Mouse (Mus musculus): ENCODE measurements around the gene Lbh.

The Lbh gene

GRCm38 (mm10) chr17:72911283-72911682 is 6.8 kb upstream of the Lbh start:
- no peak for DNase-seq (ENCODE audit: inconsistent ontology term)

GRCm38 (mm10) chr17:72911751-72912150 is 6.4 kb upstream of the Lbh start:
- DNase-seq (ENCODE audit: inconsistent ontology term) = peak; percentile 37

- no peak for DNase-seq (ENCODE audit: inconsistent ontology term)
These were observed 4.0 kb upstream of the Lbh start for GRCm38 (mm10) chr17:72914082-72914481.

GRCm38 (mm10) chr17:72917241-72918030 is 669 bp upstream of the Lbh start:
- DNase-seq (ENCODE audit: inconsistent ontology term) = peak; percentile 64

- peak; percentile 55 for DNase-seq (ENCODE audit: inconsistent ontology term)
These were observed 751 bp downstream of the Lbh start for GRCm38 (mm10) chr17:72918571-72919541.

- DNase-seq (ENCODE audit: inconsistent ontology term) = no peak
These were observed 1.5 kb downstream of the Lbh start for GRCm38 (mm10) chr17:72919641-72920040.

- DNase-seq (ENCODE audit: inconsistent ontology term) = no peak
These were observed 2.3 kb downstream of the Lbh start for GRCm38 (mm10) chr17:72920430-72920829.

GRCm38 (mm10) chr17:72920971-72921370 is 2.9 kb downstream of the Lbh start:
- no peak for DNase-seq (ENCODE audit: inconsistent ontology term)

- DNase-seq (ENCODE audit: inconsistent ontology term) = no peak
These were observed 4.1 kb downstream of the Lbh start for GRCm38 (mm10) chr17:72922206-72922605.

GRCm38 (mm10) chr17:72923283-72923682 is 5.2 kb downstream of the Lbh start:
- no peak for DNase-seq (ENCODE audit: inconsistent ontology term)

GRCm38 (mm10) chr17:72924295-72924694 is 6.2 kb downstream of the Lbh start:
- no peak for DNase-seq (ENCODE audit: inconsistent ontology term)

GRCm38 (mm10) chr17:72925111-72925510 is 7.0 kb downstream of the Lbh start:
- DNase-seq (ENCODE audit: inconsistent ontology term) = peak; percentile 53

- DNase-seq (ENCODE audit: inconsistent ontology term) = peak; percentile 94
These were observed 7.9 kb downstream of the Lbh start for GRCm38 (mm10) chr17:72925804-72926617.

GRCm38 (mm10) chr17:72926994-72927393 is 8.9 kb downstream of the Lbh start:
- no peak for DNase-seq (ENCODE audit: inconsistent ontology term)

GRCm38 (mm10) chr17:72933116-72933515 is 15.0 kb downstream of the Lbh start:
- DNase-seq (ENCODE audit: inconsistent ontology term) = no peak

GRCm38 (mm10) chr17:72934146-72934545 is 16.0 kb downstream of the Lbh start:
- no peak for DNase-seq (ENCODE audit: inconsistent ontology term)

GRCm38 (mm10) chr17:72934653-72935052 is 16.5 kb downstream of the Lbh start:
- no peak for DNase-seq (ENCODE audit: inconsistent ontology term)

- no peak for DNase-seq (ENCODE audit: inconsistent ontology term)
These were observed 17.8 kb downstream of the Lbh start for GRCm38 (mm10) chr17:72935921-72936320.

- no peak for DNase-seq (ENCODE audit: inconsistent ontology term)
These were observed 18.2 kb downstream of the Lbh start for GRCm38 (mm10) chr17:72936336-72936735.

- no peak for DNase-seq (ENCODE audit: inconsistent ontology term)
These were observed 19.1 kb downstream of the Lbh start for GRCm38 (mm10) chr17:72937204-72937603.

- peak; percentile 57 for DNase-seq (ENCODE audit: inconsistent ontology term)
These were observed 20.1 kb downstream of the Lbh start for GRCm38 (mm10) chr17:72938026-72938795.

Data from Muller cell, postnatal 12 days (primary cell).